9 mouse cellular contexts compared by ENCODE assay signal in genomic region chr4:114924971-114925916, GRCm38 (mm10). TPM values are rescaled to one million over a fixed set of nuclear protein-coding genes. Genes with fewer than 3 reads are reported as not detected.
DNase-seq lines count a peak whose midpoint lies in the region; ATAC-seq and TF ChIP-seq lines count a peak whose summit lies in the region.
"Had no signal": no experiment of that assay in that cellular context is flagged by ENCODE, and none has a peak within 500 bp of the region (broad histone marks: within the 10 kb centered on the region; RNA-seq: fewer than 3 reads in every experiment).

No protein-coding gene starts in this region.

- peaks cover 96% of the 10 kb centered on the region for H3K27me3 ChIP-seq in forebrain, embryonic 10.5 days (ENCODE audit: poor library complexity, severe bottlenecking)
- peaks cover 77% of the 10 kb centered on the region for H3K27me3 ChIP-seq in intestine, postnatal 0 days (replicated peaks; ENCODE audit: control insufficient read depth, insufficient read depth, low read length)

- H3K9me3 ChIP-seq in forebrain, embryonic 10.5 days, result no peaks in the 10 kb centered on the region
- no peaks in the 10 kb centered on the region for H3K9me3 ChIP-seq in intestine, postnatal 0 days (ENCODE audit: control insufficient read depth)

- under 1% methylated on average over 125 of the region's 125 CpGs for WGBS in forebrain, embryonic 10.5 days
- under 1% methylated on average over 106 of the region's 125 CpGs for WGBS in intestine, postnatal 0 days

- ATAC-seq in CD4-positive, CD25-positive, alpha-beta regulatory T cell, adult 4 months, result peak; percentile 8
- ATAC-seq in intestine, postnatal 0 days, result no peak; the same call in 1 of the 2 replicates
- ATAC-seq in megakaryocyte progenitor cell, adult 5-6 weeks (replicated peaks; ENCODE audit: poor library complexity), result peak; percentile 36
- ATAC-seq in erythroid progenitor cell, adult 5-6 weeks (replicated peaks; ENCODE audit: low FRiP score, poor library complexity, severe bottlenecking), result no peak
- no peak; the same call in 1 of the 2 replicates for ATAC-seq in monocyte, adult 5-6 weeks (replicated peaks; ENCODE audit: insufficient number of reproducible peaks, low FRiP score, low TSS enrichment, poor library complexity, severe bottlenecking)

- DNase-seq in B cell, adult 2 months, result peak; percentile 28
- DNase-seq in forebrain, embryonic 10.5 days (ENCODE audit: extremely low spot score, low spot score), result peak; percentile 53
- DNase-seq in layer of hippocampus, postnatal 10 days (ENCODE audit: low spot score in 2 of 2), result no peak

- TF ChIP-seq CTCF in intestine, postnatal 0 days (IDR thresholded peaks at IDR 0.05; ENCODE audit: low read depth), result no peak

- no peaks in the 10 kb centered on the region for H3K36me3 ChIP-seq in forebrain, embryonic 10.5 days (replicated peaks)
- no peaks in the 10 kb centered on the region for H3K36me3 ChIP-seq in intestine, postnatal 0 days (ENCODE audit: control insufficient read depth, insufficient read depth)

- no peak overlapping the region; the same call in 1 of the 2 replicates for H3K9ac ChIP-seq in intestine, postnatal 0 days (ENCODE audit: low read depth, low read length)

- H3K4me2 ChIP-seq in intestine, postnatal 0 days (replicated peaks; ENCODE audit: low read depth), result peak overlapping the region; percentile 75

- peaks cover 27% of the 10 kb centered on the region for H3K4me1 ChIP-seq in forebrain, embryonic 10.5 days
- no peaks in the 10 kb centered on the region for H3K4me1 ChIP-seq in intestine, postnatal 0 days (replicated peaks; ENCODE audit: control insufficient read depth, insufficient read depth, low read length)

- peak overlapping the region; percentile 53 for H3K4me3 ChIP-seq in forebrain, embryonic 10.5 days
- peak overlapping the region; percentile 45 for H3K4me3 ChIP-seq in intestine, postnatal 0 days (ENCODE audit: low read depth, low read length)

- H3K27ac ChIP-seq in forebrain, embryonic 10.5 days, result peak overlapping the region; percentile 76
- H3K27ac ChIP-seq in intestine, postnatal 0 days (ENCODE audit: low read depth, low read length), result no peak overlapping the region

RNA-seq across cellular contexts. Expression of gene Foxe3, which starts 0.6 kb away (rescaled TPM):
- not detected for polyA plus RNA-seq in CD4-positive, CD25-positive, alpha-beta regulatory T cell, adult 4 months (2017; shearing (Covaris generic))
- polyA plus RNA-seq in forebrain, embryonic 10.5 days (2016; fragmentation: Nextera tagmentation; extraction: Ambion mirVana), result 1.1 and 1.5 TPM in 2 replicates
- polyA plus RNA-seq in intestine, postnatal 0 days (2015; fragmentation: Nextera tagmentation; extraction: Ambion mirVana), result not detected in 2 replicates
- not detected in 2 replicates for total RNA-seq in megakaryocyte progenitor cell, adult 5-6 weeks (2015)
- total RNA-seq in megakaryocyte progenitor cell, adult 5-6 weeks (2017), result not detected in 2 replicates
- not detected in 2 replicates for total RNA-seq in erythroid progenitor cell, adult 5-6 weeks (2015; ENCODE audit: low replicate concordance)
- total RNA-seq in erythroid progenitor cell, adult 5-6 weeks (2017; ENCODE audit: low replicate concordance), result not detected in 2 replicates
- total RNA-seq in layer of hippocampus, postnatal 10 days (2021), result not detected
- not detected in 3 replicates for total RNA-seq in monocyte, adult 5-6 weeks (2017)
- polyA plus RNA-seq: cortical plate, adult 2 months had no signal

RNA-seq across cellular contexts. Expression of gene Foxd2, which starts 16.6 kb away (rescaled TPM):
- under 1 TPM in 1 of 2 experiments, not detected in 1; 0.16 TPM for polyA plus RNA-seq in CD4-positive, CD25-positive, alpha-beta regulatory T cell, adult 4 months (2017; shearing (Covaris generic))
- 1.6 and 1.7 TPM in 2 replicates for polyA plus RNA-seq in forebrain, embryonic 10.5 days (2016; fragmentation: Nextera tagmentation; extraction: Ambion mirVana)
- 0.50 TPM in 1 of 2 replicates, not detected in the other for polyA plus RNA-seq in intestine, postnatal 0 days (2015; fragmentation: Nextera tagmentation; extraction: Ambion mirVana)
- total RNA-seq in megakaryocyte progenitor cell, adult 5-6 weeks (2015), result 0.12 and 0.29 TPM in 2 replicates
- 0.27 TPM in 1 of 2 replicates, not detected in the other for total RNA-seq in megakaryocyte progenitor cell, adult 5-6 weeks (2017)
- total RNA-seq in erythroid progenitor cell, adult 5-6 weeks (2015; ENCODE audit: low replicate concordance), result 0.84 TPM in 1 of 2 replicates, not detected in the other
- not detected in 2 replicates for total RNA-seq in erythroid progenitor cell, adult 5-6 weeks (2017; ENCODE audit: low replicate concordance)
- under 1 TPM; 0.20 to 0.39 TPM for total RNA-seq in layer of hippocampus, postnatal 10 days (2021)
- 0.10 to 1.5 TPM (median 0.75 TPM) in 3 replicates for total RNA-seq in monocyte, adult 5-6 weeks (2017)

Comparison
In these comparisons a context has a peak if more than half of its experiments do, and no peak if none do; other contexts are left out.
1. DNase-seq: peak in B cell, adult 2 months (2 of 2) and forebrain, embryonic 10.5 days (single experiment); none in layer of hippocampus, postnatal 10 days (0 of 2).
2. ATAC-seq: peak in CD4-positive, CD25-positive, alpha-beta regulatory T cell, adult 4 months (single experiment) and megakaryocyte progenitor cell, adult 5-6 weeks (single experiment); none in intestine, postnatal 0 days (single experiment), erythroid progenitor cell, adult 5-6 weeks (single experiment) and monocyte, adult 5-6 weeks (single experiment).